Mouse (Mus musculus) c-Kit-positive CD71-positive TER-119-negative erythroid progenitor cells, embryonic 14.5 days (primary cell): ENCODE results near the gene Rnf144b.

Experiments used
- DNase-seq: peaks from one replicate; pipeline ENCODE4 v3.0.0-alpha.2; 2013; ENCODE audit warnings: low read depth

Gene Rnf144b

GRCm38 (mm10) chr13:47124986-47125385 is 2.5 kb downstream of the Rnf144b start:
- no peak for DNase-seq

GRCm38 (mm10) chr13:47125595-47125994 is 3.1 kb downstream of the Rnf144b start:
- DNase-seq, result no peak

- no peak for DNase-seq
Measured at GRCm38 (mm10) chr13:47129090-47129489, 6.6 kb downstream of the Rnf144b start.

- no peak for DNase-seq
Measured at GRCm38 (mm10) chr13:47133058-47133457, 10.6 kb downstream of the Rnf144b start.

- DNase-seq, result no peak
Measured at GRCm38 (mm10) chr13:47134836-47135235, 12.4 kb downstream of the Rnf144b start.

- no peak for DNase-seq
Measured at GRCm38 (mm10) chr13:47135741-47136140, 13.3 kb downstream of the Rnf144b start.

- no peak for DNase-seq
Measured at GRCm38 (mm10) chr13:47142764-47143163, 20.3 kb downstream of the Rnf144b start.

GRCm38 (mm10) chr13:47145939-47146338 is 23.5 kb downstream of the Rnf144b start:
- no peak for DNase-seq

GRCm38 (mm10) chr13:47146388-47146787 is 23.9 kb downstream of the Rnf144b start:
- no peak for DNase-seq

GRCm38 (mm10) chr13:47148573-47148972 is 26.1 kb downstream of the Rnf144b start:
- no peak for DNase-seq

- DNase-seq, result no peak
Measured at GRCm38 (mm10) chr13:47149993-47150392, 27.5 kb downstream of the Rnf144b start.

- no peak for DNase-seq
Measured at GRCm38 (mm10) chr13:47151060-47151459, 28.6 kb downstream of the Rnf144b start.

GRCm38 (mm10) chr13:47152390-47152789 is 29.9 kb downstream of the Rnf144b start:
- DNase-seq, result peak; percentile 41

- no peak for DNase-seq
Measured at GRCm38 (mm10) chr13:47153206-47153605, 30.8 kb downstream of the Rnf144b start.

- no peak for DNase-seq
Measured at GRCm38 (mm10) chr13:47154866-47155265, 32.4 kb downstream of the Rnf144b start.

GRCm38 (mm10) chr13:47156841-47157240 is 34.4 kb downstream of the Rnf144b start:
- DNase-seq, result no peak

GRCm38 (mm10) chr13:47162001-47162400 is 39.5 kb downstream of the Rnf144b start:
- no peak for DNase-seq

- no peak for DNase-seq
Measured at GRCm38 (mm10) chr13:47164732-47165131, 42.3 kb downstream of the Rnf144b start.

- no peak for DNase-seq
Measured at GRCm38 (mm10) chr13:47165261-47165660, 42.8 kb downstream of the Rnf144b start.

- no peak for DNase-seq
Measured at GRCm38 (mm10) chr13:47168484-47168883, 46.0 kb downstream of the Rnf144b start.

- no peak for DNase-seq
Measured at GRCm38 (mm10) chr13:47170026-47170425, 47.6 kb downstream of the Rnf144b start.

GRCm38 (mm10) chr13:47170811-47171555 is 48.5 kb downstream of the Rnf144b start:
- no peak for DNase-seq

GRCm38 (mm10) chr13:47172891-47173290 is 50.4 kb downstream of the Rnf144b start:
- no peak for DNase-seq

- DNase-seq, result no peak
Measured at GRCm38 (mm10) chr13:47178182-47178581, 55.7 kb downstream of the Rnf144b start.
